Mouse (Mus musculus): ENCODE data around the gene Gm49396. TPM values are rescaled to one million over a fixed set of nuclear protein-coding genes. Genes with fewer than 3 reads are reported as not detected.
A peak's percentile ranks its signal among the peaks of the same experiment; 100 is the strongest.

Gene Gm49396
- polyA plus RNA-seq, 1 experiment from 2014 or later, result 9.2 TPM

DNA sequence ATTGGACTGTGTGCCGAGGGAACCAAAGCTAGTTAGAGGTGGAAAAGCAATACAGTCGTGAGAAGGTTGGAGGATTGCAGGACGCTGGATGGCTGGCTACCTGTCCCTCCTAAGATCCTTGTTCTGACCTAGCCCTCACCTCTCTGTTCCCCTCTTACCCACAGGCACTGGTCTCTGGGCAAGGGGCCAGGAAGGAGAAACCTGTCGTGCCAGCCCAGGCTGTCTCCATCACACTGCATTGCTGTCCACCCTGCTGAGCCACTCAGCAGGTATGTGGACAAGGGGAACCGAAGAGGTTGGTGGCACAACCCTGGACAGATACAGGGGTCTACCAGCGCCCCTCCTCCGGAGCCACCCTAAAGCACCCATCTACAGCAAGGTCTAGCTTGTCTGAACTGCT is 37.5 kb downstream of the Gm49396 start:
- Histone ChIP-seq H3K27me3 (replicated peaks; ENCODE audit: control insufficient read depth, insufficient read depth, low read length) (no peaks in the 10 kb centered on the region), H3K9ac (ENCODE audit: low read depth, low read length) (0 out of 2 replicates have a peak overlapping the region, but pooled peaks have one; percentile 11), H3K4me1 (ENCODE audit: control insufficient read depth, insufficient read depth, low read length) (peaks cover 19% of the 10 kb centered on the region), H3K4me2 (ENCODE audit: low read depth, low read length) (0 out of 2 replicates have a peak overlapping the region, but pooled peaks have one; percentile 31), H3K4me3 (ENCODE audit: low read length) (no peak overlapping the region; the same call in 1 of the 2 replicates), H3K27ac (ENCODE audit: low read length) (peak overlapping the region; percentile 46), H3K36me3 (ENCODE audit: control insufficient read depth, insufficient read depth, low read length) (no peaks in the 10 kb centered on the region), H3K9me3 (ENCODE audit: control insufficient read depth, low read length) (no peaks in the 10 kb centered on the region; the same call in 1 of the 2 replicates)
- no peak for ATAC-seq
- WGBS, result 70% methylated on average over 7 of the region's 7 CpGs

DNA sequence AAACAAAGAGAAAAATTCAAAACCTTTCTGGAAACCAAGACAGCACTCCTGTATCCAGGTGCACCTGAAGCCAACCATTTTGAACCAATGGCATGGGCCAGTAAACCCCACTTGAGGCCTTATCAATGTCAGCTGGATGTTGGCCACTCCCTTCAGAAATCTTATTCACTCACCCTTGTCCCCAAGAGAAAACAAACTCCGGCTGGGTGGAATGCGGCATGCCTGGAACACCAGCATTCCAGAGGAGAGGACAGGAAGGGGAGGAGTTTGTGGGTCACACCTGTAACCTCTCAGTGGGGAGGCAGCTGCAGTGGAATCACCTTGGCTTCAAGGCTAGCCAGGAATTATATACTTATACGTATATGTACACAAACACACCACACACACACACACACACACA is 39.4 kb downstream of the Gm49396 start:
- peak overlapping the region; percentile 71 for H3K27ac ChIP-seq (ENCODE audit: low read length)
- no peaks in the 10 kb centered on the region for H3K27me3 ChIP-seq (replicated peaks; ENCODE audit: control insufficient read depth, insufficient read depth, low read length)
- H3K9me3 ChIP-seq (ENCODE audit: control insufficient read depth, low read length), result no peaks in the 10 kb centered on the region; the same call in 1 of the 2 replicates
- peak; percentile 80 for ATAC-seq
- peaks cover 19% of the 10 kb centered on the region for H3K4me1 ChIP-seq (ENCODE audit: control insufficient read depth, insufficient read depth, low read length)
- no peak overlapping the region for H3K9ac ChIP-seq (ENCODE audit: low read depth, low read length)
- H3K36me3 ChIP-seq (ENCODE audit: control insufficient read depth, insufficient read depth, low read length), result no peaks in the 10 kb centered on the region
- no peak overlapping the region for H3K4me2 ChIP-seq (ENCODE audit: low read depth, low read length)
- 24% methylated on average over 3 of the region's 3 CpGs for WGBS
- no peak overlapping the region for H3K4me3 ChIP-seq (ENCODE audit: low read length)

DNA sequence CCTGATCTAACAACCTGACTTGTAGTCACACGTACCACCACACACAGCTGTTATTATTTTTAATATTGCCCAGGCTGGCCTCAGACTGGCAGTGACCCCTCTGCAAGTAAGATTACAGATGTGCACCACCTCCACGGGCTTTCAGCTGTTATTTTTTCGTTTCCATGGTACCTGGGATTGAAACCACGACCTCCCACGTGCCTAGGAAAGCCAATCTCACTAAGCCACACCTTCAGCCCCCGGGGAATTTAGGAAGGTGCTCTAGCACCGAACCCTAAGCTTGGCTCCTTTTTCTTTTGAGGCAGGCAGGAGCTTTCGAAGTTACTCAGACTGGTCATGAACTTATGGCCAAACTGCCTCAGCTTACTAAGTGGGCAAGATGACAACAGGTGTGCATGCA is 41.3 kb downstream of the Gm49396 start:
- no peaks in the 10 kb centered on the region for H3K27me3 ChIP-seq (replicated peaks; ENCODE audit: control insufficient read depth, insufficient read depth, low read length)
- peaks cover 23% of the 10 kb centered on the region for H3K4me1 ChIP-seq (ENCODE audit: control insufficient read depth, insufficient read depth, low read length)
- H3K9ac ChIP-seq (ENCODE audit: low read depth, low read length), result no peak overlapping the region
- H3K36me3 ChIP-seq (ENCODE audit: control insufficient read depth, insufficient read depth, low read length), result no peaks in the 10 kb centered on the region
- WGBS, result 64% methylated on average over 8 of the region's 8 CpGs
- no peaks in the 10 kb centered on the region for H3K9me3 ChIP-seq (ENCODE audit: control insufficient read depth, low read length)
- ATAC-seq, result no peak
- H3K27ac ChIP-seq (ENCODE audit: low read length), result no peak overlapping the region
- no peak overlapping the region for H3K4me2 ChIP-seq (ENCODE audit: low read depth, low read length)
- no peak overlapping the region for H3K4me3 ChIP-seq (ENCODE audit: low read length)

DNA sequence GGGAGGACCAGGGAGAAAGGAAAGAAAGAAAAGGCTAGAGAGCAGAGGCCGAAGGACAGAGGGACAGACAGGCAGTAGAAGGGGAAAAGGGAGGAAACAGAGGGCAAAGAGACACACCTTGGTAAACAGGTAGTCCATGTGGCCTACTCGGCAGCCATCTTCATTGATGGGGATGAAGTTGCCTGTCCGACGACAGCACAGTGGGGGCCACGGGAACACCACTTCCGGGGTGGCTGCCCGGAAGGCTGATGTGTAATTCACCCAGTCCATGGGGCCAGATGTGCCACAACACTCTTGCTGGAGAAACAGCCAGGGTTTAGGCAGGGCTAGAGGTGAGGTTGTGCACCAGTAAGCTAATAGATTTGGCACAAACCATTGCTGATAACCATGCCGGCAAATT is 41.8 kb downstream of the Gm49396 start:
- Histone ChIP-seq H3K9ac (ENCODE audit: low read depth, low read length) (no peak overlapping the region), H3K36me3 (ENCODE audit: control insufficient read depth, insufficient read depth, low read length) (no peaks in the 10 kb centered on the region), H3K4me3 (ENCODE audit: low read length) (no peak overlapping the region), H3K27ac (ENCODE audit: low read length) (no peak overlapping the region), H3K27me3 (replicated peaks; ENCODE audit: control insufficient read depth, insufficient read depth, low read length) (no peaks in the 10 kb centered on the region), H3K4me1 (ENCODE audit: control insufficient read depth, insufficient read depth, low read length) (peaks cover 19% of the 10 kb centered on the region), H3K9me3 (ENCODE audit: control insufficient read depth, low read length) (no peaks in the 10 kb centered on the region), H3K4me2 (ENCODE audit: low read depth, low read length) (no peak overlapping the region)
- no peak for ATAC-seq
- WGBS, result 83% methylated on average over 8 of the region's 8 CpGs

DNA sequence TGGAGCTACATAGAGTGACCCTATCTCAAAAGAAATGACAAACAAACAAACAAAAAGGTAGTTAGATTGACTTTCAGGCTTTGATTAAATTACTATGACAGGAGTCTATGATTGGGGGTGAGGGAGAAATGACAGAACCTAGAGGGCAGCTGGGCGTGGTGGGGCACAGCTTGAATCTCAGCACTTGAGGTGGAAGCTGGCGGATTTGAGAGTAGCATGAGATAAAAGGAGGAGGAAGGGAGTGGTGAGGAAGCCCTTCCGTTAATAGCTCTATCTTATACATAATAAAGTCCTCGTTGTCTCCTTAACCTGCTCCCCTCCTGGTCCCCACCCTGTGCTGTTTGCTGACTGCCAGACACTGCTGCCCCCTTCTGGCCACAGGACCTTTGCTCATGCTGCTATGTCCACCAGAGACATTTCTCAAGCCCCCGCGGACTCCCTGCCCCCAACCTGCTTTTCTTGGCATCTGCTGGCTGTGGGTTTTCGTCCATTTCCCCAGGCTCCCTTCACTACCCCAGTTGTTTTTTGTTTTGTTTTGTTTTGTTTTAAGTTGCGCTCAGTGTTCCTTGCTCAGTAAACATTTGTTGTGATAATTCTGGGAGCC is 44.7 kb downstream of the Gm49396 start:
- Histone ChIP-seq H3K4me1 (ENCODE audit: control insufficient read depth, insufficient read depth, low read length) (peaks cover 11% of the 10 kb centered on the region), H3K9ac (ENCODE audit: low read depth, low read length) (0 out of 2 replicates have a peak overlapping the region, but pooled peaks have one; percentile 30), H3K4me3 (ENCODE audit: low read length) (no peak overlapping the region), H3K36me3 (ENCODE audit: control insufficient read depth, insufficient read depth, low read length) (no peaks in the 10 kb centered on the region), H3K4me2 (ENCODE audit: low read depth, low read length) (no peak overlapping the region), H3K27me3 (replicated peaks; ENCODE audit: control insufficient read depth, insufficient read depth, low read length) (no peaks in the 10 kb centered on the region), H3K27ac (ENCODE audit: low read length) (no peak overlapping the region), H3K9me3 (ENCODE audit: control insufficient read depth, low read length) (no peaks in the 10 kb centered on the region)
- peak; percentile 45; the same call in 1 of the 2 replicates for ATAC-seq
- WGBS, result 24% methylated on average over 8 of the region's 8 CpGs

DNA sequence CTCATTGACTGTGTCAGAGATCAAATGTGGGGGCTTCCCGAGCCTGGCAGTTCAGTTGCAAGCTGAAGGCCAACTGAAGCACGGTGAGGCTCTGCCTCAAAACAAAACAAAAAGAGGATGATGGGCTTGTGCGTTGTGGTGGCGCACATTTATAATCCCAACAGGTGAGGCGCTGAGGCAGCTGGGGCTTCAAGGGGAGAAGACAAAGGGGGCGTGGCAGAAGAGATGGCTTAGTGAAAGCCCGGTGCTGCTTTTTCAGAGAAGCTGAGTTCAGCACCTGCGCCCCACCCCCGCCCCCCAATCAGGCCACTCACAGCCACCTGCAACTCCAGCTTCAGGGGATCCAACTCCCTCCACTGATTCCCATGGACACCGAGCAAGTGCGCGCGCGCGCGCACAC is 45.3 kb downstream of the Gm49396 start:
- peaks cover 12% of the 10 kb centered on the region for H3K4me1 ChIP-seq (ENCODE audit: control insufficient read depth, insufficient read depth, low read length)
- WGBS, result 52% methylated on average over 16 of the region's 16 CpGs

DNA sequence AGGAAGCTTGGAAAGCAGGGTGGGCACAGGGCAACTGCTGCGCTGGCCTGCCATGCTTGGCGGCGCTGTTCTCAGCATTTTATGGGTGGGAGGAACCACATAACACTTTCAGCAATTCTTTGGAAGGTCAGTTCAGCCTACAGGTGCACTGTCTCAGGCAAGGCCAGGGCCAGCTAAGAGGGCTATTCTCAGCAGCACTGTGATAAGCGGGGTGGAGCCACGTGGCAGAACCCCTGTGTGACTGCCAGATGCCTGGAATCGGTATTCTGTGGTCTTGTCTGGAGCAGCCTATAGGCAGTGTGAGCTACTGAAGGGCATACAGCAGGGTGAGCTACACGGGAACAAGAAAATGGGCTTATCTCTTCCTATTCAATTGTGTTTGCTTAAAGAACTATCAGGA is 46.9 kb downstream of the Gm49396 start:
- no peak overlapping the region for H3K4me3 ChIP-seq (ENCODE audit: low read length)
- H3K36me3 ChIP-seq (ENCODE audit: control insufficient read depth, insufficient read depth, low read length), result no peaks in the 10 kb centered on the region
- 38% methylated on average over 7 of the region's 7 CpGs for WGBS

More for the DNA sequence above, 45.3 kb downstream of the Gm49396 start:
- H3K9me3 ChIP-seq (ENCODE audit: control insufficient read depth, low read length), result no peaks in the 10 kb centered on the region
- ATAC-seq, result no peak
- no peaks in the 10 kb centered on the region for H3K27me3 ChIP-seq (replicated peaks; ENCODE audit: control insufficient read depth, insufficient read depth, low read length)
- no peaks in the 10 kb centered on the region for H3K36me3 ChIP-seq (ENCODE audit: control insufficient read depth, insufficient read depth, low read length)
- H3K27ac ChIP-seq (ENCODE audit: low read length), result no peak overlapping the region
- 0 out of 2 replicates have a peak overlapping the region, but pooled peaks have one; percentile 30 for H3K9ac ChIP-seq (ENCODE audit: low read depth, low read length)
- no peak overlapping the region for H3K4me2 ChIP-seq (ENCODE audit: low read depth, low read length)
- H3K4me3 ChIP-seq (ENCODE audit: low read length), result no peak overlapping the region

DNA sequence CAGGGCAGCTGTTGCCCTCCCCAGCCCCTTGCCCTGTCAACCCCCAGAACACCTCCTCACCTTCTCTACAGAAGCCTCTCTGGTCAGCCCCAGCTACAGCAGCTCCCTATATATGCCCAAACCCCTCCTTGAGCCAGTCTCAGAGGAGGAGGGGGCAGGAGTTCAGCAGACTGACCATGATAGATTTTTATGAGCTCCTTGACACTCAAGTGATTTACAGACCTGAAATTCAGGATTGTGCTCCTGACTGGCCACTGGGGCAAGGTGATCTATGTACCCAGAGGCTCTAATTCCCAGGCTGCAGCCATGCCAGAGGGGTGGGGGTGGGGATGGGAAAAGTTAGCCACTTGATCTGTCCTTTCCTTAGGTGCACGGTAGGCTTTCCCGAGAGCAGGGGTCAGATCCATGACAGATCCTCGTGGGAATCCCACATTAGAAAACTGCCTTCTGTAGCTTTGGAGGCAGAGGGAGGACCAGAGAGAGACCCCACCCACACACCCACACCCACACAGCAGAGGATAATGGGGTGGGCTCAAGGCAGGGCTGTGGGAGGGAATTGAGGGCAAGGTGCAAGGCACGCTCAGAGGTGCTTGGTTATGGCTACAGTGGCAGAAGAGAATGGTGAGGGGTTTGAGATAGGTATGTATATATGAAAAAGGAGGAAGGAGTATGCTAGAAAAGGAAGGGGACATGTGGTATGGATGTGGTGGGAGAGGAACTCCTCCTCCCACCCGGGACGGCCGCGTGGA is 49.7 kb downstream of the Gm49396 start, which contains the start of gene Upk1a:
Gene Upk1a (minus strand): TSS at position 194 of the 749 bp plus-strand sequence.
- ATAC-seq, result peak; percentile 57
- Histone ChIP-seq H3K36me3 (ENCODE audit: control insufficient read depth, insufficient read depth, low read length) (peaks cover 14% of the 10 kb centered on the region; the same call in 1 of the 2 replicates), H3K4me1 (ENCODE audit: control insufficient read depth, insufficient read depth, low read length) (peaks cover 12% of the 10 kb centered on the region), H3K9ac (ENCODE audit: low read depth, low read length) (no peak within 1 kb of the TSS), H3K9me3 (ENCODE audit: control insufficient read depth, low read length) (no peaks in the 10 kb centered on the region), H3K4me3 (ENCODE audit: low read length) (no peak within 1 kb of the TSS), H3K27me3 (replicated peaks; ENCODE audit: control insufficient read depth, insufficient read depth, low read length) (no peaks in the 10 kb centered on the region), H3K27ac (ENCODE audit: low read length) (no peak within 1 kb of the TSS), H3K4me2 (ENCODE audit: low read depth, low read length) (no peak within 1 kb of the TSS)
- WGBS, result 45% methylated on average over 8 of the region's 8 CpGs

More for the DNA sequence above, 46.9 kb downstream of the Gm49396 start:
- Histone ChIP-seq H3K4me1 (ENCODE audit: control insufficient read depth, insufficient read depth, low read length) (peaks cover 12% of the 10 kb centered on the region), H3K9me3 (ENCODE audit: control insufficient read depth, low read length) (no peaks in the 10 kb centered on the region), H3K4me2 (ENCODE audit: low read depth, low read length) (no peak overlapping the region), H3K27ac (ENCODE audit: low read length) (0 out of 2 replicates have a peak overlapping the region, but pooled peaks have one; percentile 19), H3K9ac (ENCODE audit: low read depth, low read length) (no peak overlapping the region), H3K27me3 (replicated peaks; ENCODE audit: control insufficient read depth, insufficient read depth, low read length) (no peaks in the 10 kb centered on the region)
- peak; percentile 49 for ATAC-seq

DNA sequence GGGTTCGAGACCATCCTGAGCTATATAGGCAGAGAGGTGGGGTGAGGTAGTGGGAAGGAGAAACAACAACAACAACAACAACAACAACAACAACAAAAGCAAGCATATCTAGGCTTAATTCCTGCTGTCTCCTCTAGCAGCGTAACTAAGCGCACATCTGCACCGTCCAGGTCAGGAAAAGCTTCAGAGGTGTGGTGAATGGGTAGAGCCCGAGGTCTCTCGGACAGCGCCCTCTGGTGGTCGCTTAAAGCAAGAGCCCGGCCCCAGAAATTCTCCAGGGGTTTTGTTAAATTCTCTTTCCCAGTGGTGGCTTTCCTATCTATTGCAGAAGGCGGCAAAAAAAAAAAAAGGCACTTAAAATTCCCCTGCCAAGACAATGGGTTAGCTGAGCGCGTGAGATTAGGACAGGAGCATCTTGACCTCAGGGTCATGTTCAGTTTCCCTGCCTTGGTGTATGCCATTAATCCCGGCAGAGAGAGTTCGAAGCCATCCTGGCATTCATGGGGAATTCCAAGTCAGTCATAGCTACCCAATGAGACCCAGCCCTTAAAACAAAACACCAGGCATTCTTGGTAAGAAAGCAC is 50.5 kb downstream of the Gm49396 start:
- WGBS, result 19% methylated on average over 14 of the region's 14 CpGs
- Histone ChIP-seq H3K9me3 (ENCODE audit: control insufficient read depth, low read length) (no peaks in the 10 kb centered on the region), H3K36me3 (ENCODE audit: control insufficient read depth, insufficient read depth, low read length) (peaks cover 14% of the 10 kb centered on the region; the same call in 1 of the 2 replicates), H3K27ac (ENCODE audit: low read length) (no peak overlapping the region), H3K27me3 (replicated peaks; ENCODE audit: control insufficient read depth, insufficient read depth, low read length) (no peaks in the 10 kb centered on the region), H3K9ac (ENCODE audit: low read depth, low read length) (no peak overlapping the region), H3K4me3 (ENCODE audit: low read length) (no peak overlapping the region), H3K4me2 (ENCODE audit: low read depth, low read length) (no peak overlapping the region), H3K4me1 (ENCODE audit: control insufficient read depth, insufficient read depth, low read length) (peaks cover 8% of the 10 kb centered on the region)
- ATAC-seq, result peak; percentile 47

Measured in intestine, embryonic 16.5 days (tissue).